In genomic region chr1:137418388-137418787, GRCm38 (mm10) we compare ENCODE assay signal across 27 mouse cellular contexts.
"Had no signal": no experiment of that assay in that cellular context is flagged by ENCODE, and none has a peak within 500 bp of the region (broad histone marks: within the 10 kb centered on the region; RNA-seq: fewer than 3 reads in every experiment).

No protein-coding gene starts in this region.

- H3K27ac ChIP-seq: heart, adult 2 months; heart, embryonic 13.5 days; heart, embryonic 15.5 days; hindbrain, embryonic 10.5 days; hindbrain, embryonic 12.5 days; hindbrain, embryonic 14.5 days; intestine, embryonic 15.5 days; kidney, postnatal 0 days; limb, embryonic 13.5 days; limb, embryonic 15.5 days; liver, embryonic 12.5 days; liver, embryonic 14.5 days had no signal

- ATAC-seq: hindbrain, embryonic 16.5 days; inflammation-experienced regulatory T-cells, adult 6 months; intestine, embryonic 15.5 days; intestine, postnatal 0 days; liver, embryonic 12.5 days had no signal

- DNase-seq: gastrocnemius, postnatal 14 days; gastrocnemius, postnatal 36 days; heart, adult 11 months; heart, adult 2 months; heart, postnatal 4 days; kidney, adult 18-20 months; kidney, adult 8-10 months; kidney, postnatal 14 days; kidney, postnatal 36 days; layer of hippocampus, adult 9-11 months; layer of hippocampus, postnatal 36 days; left cerebral cortex, postnatal 4 days had no signal

- H3K27me3 ChIP-seq: heart, embryonic 13.5 days; heart, embryonic 15.5 days; hindbrain, embryonic 12.5 days; intestine, embryonic 15.5 days; limb, embryonic 13.5 days; limb, embryonic 15.5 days; liver, embryonic 12.5 days had no signal

- H3K9me3 ChIP-seq: heart, embryonic 13.5 days; heart, embryonic 15.5 days; hindbrain, embryonic 10.5 days; hindbrain, embryonic 12.5 days; intestine, embryonic 15.5 days; limb, embryonic 13.5 days; limb, embryonic 15.5 days; liver, embryonic 12.5 days had no signal

- H3K4me1 ChIP-seq: heart, embryonic 13.5 days; heart, embryonic 15.5 days; hindbrain, embryonic 10.5 days; hindbrain, embryonic 12.5 days; intestine, embryonic 15.5 days; limb, embryonic 13.5 days; limb, embryonic 15.5 days; liver, embryonic 12.5 days had no signal

- H3K4me2 ChIP-seq: heart, embryonic 11.5 days; heart, embryonic 13.5 days; heart, embryonic 15.5 days; hindbrain, embryonic 12.5 days; hindbrain, embryonic 14.5 days; intestine, embryonic 15.5 days; limb, embryonic 13.5 days; limb, embryonic 15.5 days; liver, embryonic 12.5 days had no signal

- H3K9ac ChIP-seq: heart, embryonic 13.5 days; heart, embryonic 15.5 days; hindbrain, embryonic 12.5 days; hindbrain, embryonic 14.5 days; intestine, embryonic 15.5 days; limb, embryonic 13.5 days; limb, embryonic 15.5 days; liver, embryonic 12.5 days; liver, embryonic 14.5 days had no signal

- H3K4me3 ChIP-seq: heart, adult 2 months; heart, embryonic 13.5 days; heart, embryonic 15.5 days; hindbrain, embryonic 10.5 days; hindbrain, embryonic 12.5 days; intestine, embryonic 15.5 days; limb, embryonic 13.5 days; limb, embryonic 15.5 days; liver, embryonic 12.5 days had no signal

- H3K36me3 ChIP-seq: heart, embryonic 13.5 days; heart, embryonic 15.5 days; hindbrain, embryonic 10.5 days; hindbrain, embryonic 12.5 days; intestine, embryonic 15.5 days; limb, embryonic 13.5 days; limb, embryonic 15.5 days; liver, embryonic 12.5 days had no signal
